Mouse (Mus musculus): ENCODE data around the gene Notch2. TPM values are rescaled to one million over a fixed set of nuclear protein-coding genes. Genes with fewer than 3 reads are reported as not detected.

The Notch2 gene
- polyA plus RNA-seq, 1 experiment from 2014 or later = 20.8 TPM

GRCm38 (mm10) chr3:98077866-98078265, 64.5 kb downstream of the Notch2 start:
- Histone ChIP-seq H3K27me3 (ENCODE audit: control insufficient read depth, insufficient read depth, low read length) (no peaks in the 10 kb centered on the region), H3K9me3 (ENCODE audit: control insufficient read depth, low read length) (no peaks in the 10 kb centered on the region), H3K4me1 (replicated peaks; ENCODE audit: control insufficient read depth, insufficient read depth, low read length) (no peaks in the 10 kb centered on the region), H3K4me2 (replicated peaks; ENCODE audit: low read depth, low read length) (no peak overlapping the region), H3K27ac (ENCODE audit: low read depth, low read length) (no peak overlapping the region), H3K4me3 (ENCODE audit: low read depth, low read length) (no peak overlapping the region), H3K9ac (ENCODE audit: low read depth, low read length) (no peak overlapping the region), H3K36me3 (ENCODE audit: control insufficient read depth, insufficient read depth, low read length) (0 out of 2 replicates have a peak, but pooled peaks cover 4% of the 10 kb centered on the region)
- no peak for ATAC-seq (ENCODE audit: low FRiP score)
- no peak for DNase-seq (ENCODE audit: low spot score)
- 96% methylated on average over 5 of the region's 5 CpGs for WGBS

- no peak for ATAC-seq (ENCODE audit: low FRiP score)
- no peak overlapping the region for H3K9ac ChIP-seq (ENCODE audit: low read depth, low read length)
- H3K27ac ChIP-seq (ENCODE audit: low read depth, low read length) = no peak overlapping the region
- no peak for DNase-seq (ENCODE audit: low spot score)
- WGBS = 88% methylated on average over 1 of the region's 1 CpGs
- 0 out of 2 replicates have a peak, but pooled peaks cover 2% of the 10 kb centered on the region for H3K36me3 ChIP-seq (ENCODE audit: control insufficient read depth, insufficient read depth, low read length)
- H3K4me2 ChIP-seq (replicated peaks; ENCODE audit: low read depth, low read length) = no peak overlapping the region
- H3K27me3 ChIP-seq (ENCODE audit: control insufficient read depth, insufficient read depth, low read length) = no peaks in the 10 kb centered on the region
- no peaks in the 10 kb centered on the region for H3K4me1 ChIP-seq (replicated peaks; ENCODE audit: control insufficient read depth, insufficient read depth, low read length)
- no peak overlapping the region for H3K4me3 ChIP-seq (ENCODE audit: low read depth, low read length)
- no peaks in the 10 kb centered on the region for H3K9me3 ChIP-seq (ENCODE audit: control insufficient read depth, low read length)
These were observed 65.5 kb downstream of the Notch2 start for GRCm38 (mm10) chr3:98078816-98079215.

- Histone ChIP-seq H3K9me3 (ENCODE audit: control insufficient read depth, low read length) (no peaks in the 10 kb centered on the region), H3K9ac (ENCODE audit: low read depth, low read length) (no peak overlapping the region), H3K4me1 (replicated peaks; ENCODE audit: control insufficient read depth, insufficient read depth, low read length) (peaks cover 2% of the 10 kb centered on the region; the same call in 1 of the 2 replicates), H3K4me3 (ENCODE audit: low read depth, low read length) (no peak overlapping the region), H3K27ac (ENCODE audit: low read depth, low read length) (no peak overlapping the region), H3K36me3 (ENCODE audit: control insufficient read depth, insufficient read depth, low read length) (0 out of 2 replicates have a peak, but pooled peaks cover 2% of the 10 kb centered on the region), H3K4me2 (replicated peaks; ENCODE audit: low read depth, low read length) (no peak overlapping the region), H3K27me3 (ENCODE audit: control insufficient read depth, insufficient read depth, low read length) (no peaks in the 10 kb centered on the region)
- ATAC-seq (ENCODE audit: low FRiP score) (no peak), DNase-seq (ENCODE audit: low spot score) (no peak)
- 79% methylated on average over 2 of the region's 2 CpGs for WGBS
These were observed 66.4 kb downstream of the Notch2 start for GRCm38 (mm10) chr3:98079601-98080215.

GRCm38 (mm10) chr3:98080630-98081029, 67.3 kb downstream of the Notch2 start:
- 89% methylated on average over 4 of the region's 4 CpGs for WGBS

GRCm38 (mm10) chr3:98082188-98082587, 68.9 kb downstream of the Notch2 start:
- Histone ChIP-seq H3K4me3 (ENCODE audit: low read depth, low read length) (no peak overlapping the region), H3K4me1 (replicated peaks; ENCODE audit: control insufficient read depth, insufficient read depth, low read length) (peaks cover 2% of the 10 kb centered on the region; the same call in 1 of the 2 replicates), H3K9me3 (ENCODE audit: control insufficient read depth, low read length) (no peaks in the 10 kb centered on the region), H3K4me2 (replicated peaks; ENCODE audit: low read depth, low read length) (no peak overlapping the region), H3K36me3 (ENCODE audit: control insufficient read depth, insufficient read depth, low read length) (0 out of 2 replicates have a peak, but pooled peaks cover 1% of the 10 kb centered on the region), H3K27ac (ENCODE audit: low read depth, low read length) (no peak overlapping the region), H3K9ac (ENCODE audit: low read depth, low read length) (no peak overlapping the region), H3K27me3 (ENCODE audit: control insufficient read depth, insufficient read depth, low read length) (no peaks in the 10 kb centered on the region)
- ATAC-seq (ENCODE audit: low FRiP score) (no peak), DNase-seq (ENCODE audit: low spot score) (no peak)
- WGBS = 84% methylated on average over 3 of the region's 3 CpGs

More at GRCm38 (mm10) chr3:98080630-98081029, 67.3 kb downstream of the Notch2 start:
- H3K36me3 ChIP-seq (ENCODE audit: control insufficient read depth, insufficient read depth, low read length) = 0 out of 2 replicates have a peak, but pooled peaks cover 2% of the 10 kb centered on the region
- no peak for ATAC-seq (ENCODE audit: low FRiP score)
- no peak overlapping the region for H3K4me3 ChIP-seq (ENCODE audit: low read depth, low read length)
- no peak overlapping the region for H3K9ac ChIP-seq (ENCODE audit: low read depth, low read length)
- no peak for DNase-seq (ENCODE audit: low spot score)
- no peaks in the 10 kb centered on the region for H3K9me3 ChIP-seq (ENCODE audit: control insufficient read depth, low read length)
- no peak overlapping the region for H3K27ac ChIP-seq (ENCODE audit: low read depth, low read length)
- peaks cover 2% of the 10 kb centered on the region; the same call in 1 of the 2 replicates for H3K4me1 ChIP-seq (replicated peaks; ENCODE audit: control insufficient read depth, insufficient read depth, low read length)
- H3K4me2 ChIP-seq (replicated peaks; ENCODE audit: low read depth, low read length) = no peak overlapping the region
- H3K27me3 ChIP-seq (ENCODE audit: control insufficient read depth, insufficient read depth, low read length) = no peaks in the 10 kb centered on the region

GRCm38 (mm10) chr3:98082972-98083371, 69.6 kb downstream of the Notch2 start:
- no peak for ATAC-seq (ENCODE audit: low FRiP score)
- Histone ChIP-seq H3K4me3 (ENCODE audit: low read depth, low read length) (no peak overlapping the region), H3K4me2 (replicated peaks; ENCODE audit: low read depth, low read length) (no peak overlapping the region), H3K9ac (ENCODE audit: low read depth, low read length) (no peak overlapping the region), H3K27me3 (ENCODE audit: control insufficient read depth, insufficient read depth, low read length) (no peaks in the 10 kb centered on the region), H3K9me3 (ENCODE audit: control insufficient read depth, low read length) (no peaks in the 10 kb centered on the region), H3K36me3 (ENCODE audit: control insufficient read depth, insufficient read depth, low read length) (no peaks in the 10 kb centered on the region), H3K4me1 (replicated peaks; ENCODE audit: control insufficient read depth, insufficient read depth, low read length) (peaks cover 2% of the 10 kb centered on the region; the same call in 1 of the 2 replicates), H3K27ac (ENCODE audit: low read depth, low read length) (no peak overlapping the region)
- no peak for DNase-seq (ENCODE audit: low spot score)
- WGBS = 78% methylated on average over 3 of the region's 3 CpGs

GRCm38 (mm10) chr3:98084061-98084655, 70.8 kb downstream of the Notch2 start:
- H3K4me2 ChIP-seq (replicated peaks; ENCODE audit: low read depth, low read length) = no peak overlapping the region
- H3K27me3 ChIP-seq (ENCODE audit: control insufficient read depth, insufficient read depth, low read length) = no peaks in the 10 kb centered on the region
- no peaks in the 10 kb centered on the region for H3K36me3 ChIP-seq (ENCODE audit: control insufficient read depth, insufficient read depth, low read length)
- H3K9me3 ChIP-seq (ENCODE audit: control insufficient read depth, low read length) = no peaks in the 10 kb centered on the region
- ATAC-seq (ENCODE audit: low FRiP score) (no peak), DNase-seq (ENCODE audit: low spot score) (no peak)
- WGBS = 74% methylated on average over 8 of the region's 8 CpGs
- peaks cover 2% of the 10 kb centered on the region; the same call in 1 of the 2 replicates for H3K4me1 ChIP-seq (replicated peaks; ENCODE audit: control insufficient read depth, insufficient read depth, low read length)
- H3K9ac ChIP-seq (ENCODE audit: low read depth, low read length) = no peak overlapping the region
- H3K27ac ChIP-seq (ENCODE audit: low read depth, low read length) = peak overlapping the region; percentile 10; the same call in 1 of the 2 replicates
- H3K4me3 ChIP-seq (ENCODE audit: low read depth, low read length) = no peak overlapping the region

GRCm38 (mm10) chr3:98084870-98085269, 71.5 kb downstream of the Notch2 start:
- Histone ChIP-seq H3K4me2 (replicated peaks; ENCODE audit: low read depth, low read length) (no peak overlapping the region), H3K9ac (ENCODE audit: low read depth, low read length) (no peak overlapping the region), H3K4me1 (replicated peaks; ENCODE audit: control insufficient read depth, insufficient read depth, low read length) (peaks cover 2% of the 10 kb centered on the region; the same call in 1 of the 2 replicates), H3K36me3 (ENCODE audit: control insufficient read depth, insufficient read depth, low read length) (no peaks in the 10 kb centered on the region), H3K4me3 (ENCODE audit: low read depth, low read length) (no peak overlapping the region), H3K9me3 (ENCODE audit: control insufficient read depth, low read length) (no peaks in the 10 kb centered on the region), H3K27ac (ENCODE audit: low read depth, low read length) (no peak overlapping the region), H3K27me3 (ENCODE audit: control insufficient read depth, insufficient read depth, low read length) (no peaks in the 10 kb centered on the region)
- ATAC-seq (ENCODE audit: low FRiP score) (no peak), DNase-seq (ENCODE audit: low spot score) (no peak)
- 74% methylated on average over 13 of the region's 13 CpGs for WGBS

All from hindbrain, embryonic 11.5 days (tissue).